Mouse (Mus musculus) colon, adult 2 months (tissue): ENCODE measurements around the gene Klhl23. TPM values are rescaled to one million over a fixed set of nuclear protein-coding genes. Genes with fewer than 3 reads are reported as not detected.

Experiments used
- polyA plus RNA-seq: library from polyadenylated mRNA; depleted of rRNA; stranded (reverse); fragments of >200 nt; gene quantifications from 2 replicates; pipeline ENCODE4 v1.2.3, GENCODE M21; 2012; rRNA removed

The Klhl23 gene
- polyA plus RNA-seq, result 3.9 and 5.0 TPM in 2 replicates

GRCm38 (mm10) chr2:69821711-69822110, at the start of gene Klhl23:
Gene Klhl23 (plus strand): TSS chr2:69821944.

GRCm38 (mm10) chr2:69789429-69790069, 32.2 kb upstream of the Klhl23 start, which contains the start of the genes Ccdc173 and Phospho2:
Gene Ccdc173 (minus strand): TSS chr2:69789575.
Gene Phospho2 (plus strand): TSS chr2:69789623.

GRCm38 (mm10) chr2:69861485-69862091, 39.8 kb downstream of the Klhl23 start, which contains the start of gene Ssb:
Gene Ssb (plus strand): TSS chr2:69861562.

GRCm38 (mm10) chr2:69885451-69886305, 63.9 kb downstream of the Klhl23 start, which contains the start of gene Mettl5:
Gene Mettl5 (minus strand): TSS chr2:69885615.

Other genes with a start within 250 kb of the Klhl23 start
- gene Lrp2, start 235.9 kb upstream of the Klhl23 start, polyA plus RNA-seq, result 0.05 and 0.06 TPM in 2 replicates
- gene Bbs5, start 174.8 kb upstream of the Klhl23 start, polyA plus RNA-seq, result 0.80 and 0.82 TPM in 2 replicates
- not detected in 2 replicates for gene Klhl41, start 151.8 kb upstream of the Klhl23 start, polyA plus RNA-seq
- 5.2 and 6.6 TPM in 2 replicates for gene Fastkd1, start 108.4 kb upstream of the Klhl23 start, polyA plus RNA-seq
- 0.80 and 0.84 TPM in 2 replicates for gene Ppig, start 99.4 kb upstream of the Klhl23 start, polyA plus RNA-seq
- gene Ccdc173, start 32.4 kb upstream of the Klhl23 start, polyA plus RNA-seq, result 0.09 and 0.13 TPM in 2 replicates
- 91.9 and 92.0 TPM in 2 replicates for gene Phospho2, start 32.3 kb upstream of the Klhl23 start, polyA plus RNA-seq
- 0.64 and 0.72 TPM in 2 replicates for gene Ssb, start 39.6 kb downstream of the Klhl23 start, polyA plus RNA-seq
- 6.2 and 9.6 TPM in 2 replicates for gene Mettl5, start 63.7 kb downstream of the Klhl23 start, polyA plus RNA-seq
- 8.5 and 10.4 TPM in 2 replicates for gene Ubr3, start 75.3 kb downstream of the Klhl23 start, polyA plus RNA-seq
- gene Myo3b, start 217.2 kb downstream of the Klhl23 start, polyA plus RNA-seq, result not detected in 2 replicates